Mouse (Mus musculus): Measurements from ENCODE around the gene Atxn1. TPM values are rescaled to one million over a fixed set of nuclear protein-coding genes. Genes with fewer than 3 reads are reported as not detected.

Atxn1 gene
- polyA plus RNA-seq, 1 experiment from 2014 or later, result 1.6 TPM

- Histone ChIP-seq H3K36me3 (replicated peaks) (no peaks in the 10 kb centered on the region), H3K9me3 (no peaks in the 10 kb centered on the region), H3K4me3 (no peak overlapping the region), H3K27ac (no peak overlapping the region), H3K27me3 (ENCODE audit: poor library complexity, severe bottlenecking) (no peaks in the 10 kb centered on the region), H3K4me1 (peaks cover 25% of the 10 kb centered on the region)
- no peak for DNase-seq (ENCODE audit: extremely low spot score, low spot score)
- WGBS, result 97% methylated on average over 5 of the region's 5 CpGs
These were observed 62.4 kb downstream of the Atxn1 start for GRCm38 (mm10) chr13:45902457-45902856.

- DNase-seq (ENCODE audit: extremely low spot score, low spot score), result no peak
- Histone ChIP-seq H3K9me3 (no peaks in the 10 kb centered on the region), H3K27me3 (ENCODE audit: poor library complexity, severe bottlenecking) (no peaks in the 10 kb centered on the region), H3K4me3 (no peak overlapping the region), H3K27ac (no peak overlapping the region), H3K4me1 (peaks cover 15% of the 10 kb centered on the region), H3K36me3 (replicated peaks) (no peaks in the 10 kb centered on the region)
- 91% methylated on average over 8 of the region's 8 CpGs for WGBS
These were observed 64.0 kb downstream of the Atxn1 start for GRCm38 (mm10) chr13:45900776-45901175.

DNA sequence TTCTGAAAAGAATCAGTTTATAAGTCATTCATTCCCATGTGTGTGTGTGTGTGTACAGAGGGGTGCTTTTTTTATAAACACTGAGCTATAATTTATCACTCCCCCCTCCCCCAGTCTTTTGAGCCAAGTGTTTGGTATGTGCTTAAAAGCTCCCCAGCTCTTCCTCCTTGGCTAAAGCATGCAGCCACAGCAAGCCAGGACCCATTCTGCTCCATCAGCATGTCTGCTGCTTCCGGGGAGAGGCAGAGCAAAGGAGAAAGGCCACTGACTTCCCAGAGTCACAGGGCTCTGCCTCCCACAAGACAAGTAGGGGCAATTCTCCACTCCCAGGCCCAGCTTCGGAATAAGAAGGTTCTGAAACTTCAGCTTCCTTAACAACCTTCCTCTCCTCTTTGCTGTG lies 67.2 kb downstream of the Atxn1 start:
- H3K9me3 ChIP-seq, result no peaks in the 10 kb centered on the region
- no peak overlapping the region for H3K4me3 ChIP-seq
- DNase-seq (ENCODE audit: extremely low spot score, low spot score), result no peak
- 73% methylated on average over 2 of the region's 2 CpGs for WGBS
- no peaks in the 10 kb centered on the region for H3K27me3 ChIP-seq (ENCODE audit: poor library complexity, severe bottlenecking)
- no peaks in the 10 kb centered on the region for H3K36me3 ChIP-seq (replicated peaks)
- H3K27ac ChIP-seq, result no peak overlapping the region
- H3K4me1 ChIP-seq, result peaks cover 7% of the 10 kb centered on the region; the same call in 1 of the 2 replicates

GRCm38 (mm10) chr13:45894760-45895159 lies 70.0 kb downstream of the Atxn1 start:
- Histone ChIP-seq H3K4me3 (no peak overlapping the region), H3K27ac (no peak overlapping the region), H3K4me1 (peaks cover 7% of the 10 kb centered on the region; the same call in 1 of the 2 replicates), H3K27me3 (ENCODE audit: poor library complexity, severe bottlenecking) (no peaks in the 10 kb centered on the region), H3K36me3 (replicated peaks) (no peaks in the 10 kb centered on the region), H3K9me3 (no peaks in the 10 kb centered on the region)
- 83% methylated on average over 10 of the region's 10 CpGs for WGBS
- no peak for DNase-seq (ENCODE audit: extremely low spot score, low spot score)

GRCm38 (mm10) chr13:45894234-45894633 lies 70.6 kb downstream of the Atxn1 start:
- no peak overlapping the region for H3K27ac ChIP-seq
- peaks cover 7% of the 10 kb centered on the region; the same call in 1 of the 2 replicates for H3K4me1 ChIP-seq
- 91% methylated on average over 6 of the region's 6 CpGs for WGBS
- no peaks in the 10 kb centered on the region for H3K36me3 ChIP-seq (replicated peaks)
- H3K27me3 ChIP-seq (ENCODE audit: poor library complexity, severe bottlenecking), result no peaks in the 10 kb centered on the region
- H3K4me3 ChIP-seq, result no peak overlapping the region
- H3K9me3 ChIP-seq, result no peaks in the 10 kb centered on the region
- no peak for DNase-seq (ENCODE audit: extremely low spot score, low spot score)

GRCm38 (mm10) chr13:45891073-45891472 lies 73.7 kb downstream of the Atxn1 start:
- Histone ChIP-seq H3K36me3 (replicated peaks) (no peaks in the 10 kb centered on the region), H3K4me1 (peaks cover 7% of the 10 kb centered on the region; the same call in 1 of the 2 replicates), H3K27me3 (ENCODE audit: poor library complexity, severe bottlenecking) (no peaks in the 10 kb centered on the region), H3K9me3 (no peaks in the 10 kb centered on the region), H3K4me3 (no peak overlapping the region), H3K27ac (no peak overlapping the region)
- no peak for DNase-seq (ENCODE audit: extremely low spot score, low spot score)
- WGBS, result 77% methylated on average over 2 of the region's 2 CpGs

DNA sequence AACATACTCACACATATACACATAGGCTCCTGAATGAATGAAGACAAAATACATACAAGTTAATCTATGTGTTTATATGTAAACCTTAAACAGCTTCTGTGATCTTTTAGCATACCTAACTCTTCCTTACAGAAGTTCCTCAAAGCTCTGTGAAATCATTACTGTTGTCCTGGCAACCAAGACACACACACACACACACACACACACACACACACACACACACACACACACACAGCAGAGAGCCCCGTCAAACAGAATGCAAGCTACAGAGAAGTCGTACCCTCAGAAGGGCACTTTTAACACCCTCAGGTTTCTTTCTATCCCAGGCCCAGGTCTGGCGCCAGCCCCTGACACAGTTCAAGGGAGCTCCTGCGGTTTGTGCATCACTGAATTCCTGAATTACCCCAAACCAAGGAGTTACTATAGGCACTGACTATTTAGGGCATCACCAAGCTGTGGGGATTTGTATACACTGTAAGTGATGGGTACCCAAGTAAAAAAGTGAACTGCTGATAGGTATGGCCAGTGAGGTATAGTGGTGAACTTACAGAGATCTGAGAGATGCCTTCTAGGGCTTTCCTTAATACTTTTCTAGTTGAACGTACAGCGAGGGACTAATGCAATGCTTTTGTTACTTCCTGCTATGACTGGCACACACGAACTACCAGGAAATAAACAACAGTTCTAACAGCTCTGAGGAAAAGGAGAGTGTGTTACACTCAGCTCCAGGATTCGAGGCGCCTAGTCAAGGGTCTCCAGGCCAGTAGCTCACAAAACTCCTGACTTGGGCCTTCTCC lies 75.7 kb downstream of the Atxn1 start:
- Histone ChIP-seq H3K4me3 (no peak overlapping the region), H3K9me3 (no peaks in the 10 kb centered on the region), H3K4me1 (no peaks in the 10 kb centered on the region), H3K27ac (no peak overlapping the region), H3K27me3 (ENCODE audit: poor library complexity, severe bottlenecking) (no peaks in the 10 kb centered on the region), H3K36me3 (replicated peaks) (no peaks in the 10 kb centered on the region)
- no peak for DNase-seq (ENCODE audit: extremely low spot score, low spot score)
- WGBS, result 81% methylated on average over 9 of the region's 9 CpGs

DNA sequence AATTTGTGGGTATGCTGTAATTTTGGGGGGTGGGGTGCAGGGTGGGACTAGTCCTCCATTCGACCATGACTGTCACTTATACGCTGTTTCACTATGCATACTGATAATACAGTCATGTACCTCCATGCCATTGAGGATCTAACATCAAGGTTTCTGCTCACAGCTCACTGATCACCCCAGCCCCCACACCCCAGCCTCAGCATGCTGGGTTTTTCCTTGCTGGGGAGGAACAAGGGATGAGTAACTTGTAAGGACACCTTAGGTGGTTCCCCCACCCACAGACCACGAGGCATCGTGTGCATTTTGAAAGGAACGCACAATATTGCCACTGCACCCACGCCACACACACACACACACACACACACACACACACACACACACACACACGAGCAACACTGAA lies 79.9 kb downstream of the Atxn1 start:
- Histone ChIP-seq H3K4me3 (no peak overlapping the region), H3K27ac (no peak overlapping the region), H3K27me3 (ENCODE audit: poor library complexity, severe bottlenecking) (no peaks in the 10 kb centered on the region), H3K36me3 (replicated peaks) (no peaks in the 10 kb centered on the region), H3K9me3 (no peaks in the 10 kb centered on the region), H3K4me1 (peaks cover 27% of the 10 kb centered on the region)
- 85% methylated on average over 7 of the region's 7 CpGs for WGBS
- no peak for DNase-seq (ENCODE audit: extremely low spot score, low spot score)

- H3K4me1 ChIP-seq, result peaks cover 33% of the 10 kb centered on the region
- H3K27me3 ChIP-seq (ENCODE audit: poor library complexity, severe bottlenecking), result no peaks in the 10 kb centered on the region
- 91% methylated on average over 10 of the region's 10 CpGs for WGBS
These were observed 81.0 kb downstream of the Atxn1 start for GRCm38 (mm10) chr13:45883791-45884238.

DNA sequence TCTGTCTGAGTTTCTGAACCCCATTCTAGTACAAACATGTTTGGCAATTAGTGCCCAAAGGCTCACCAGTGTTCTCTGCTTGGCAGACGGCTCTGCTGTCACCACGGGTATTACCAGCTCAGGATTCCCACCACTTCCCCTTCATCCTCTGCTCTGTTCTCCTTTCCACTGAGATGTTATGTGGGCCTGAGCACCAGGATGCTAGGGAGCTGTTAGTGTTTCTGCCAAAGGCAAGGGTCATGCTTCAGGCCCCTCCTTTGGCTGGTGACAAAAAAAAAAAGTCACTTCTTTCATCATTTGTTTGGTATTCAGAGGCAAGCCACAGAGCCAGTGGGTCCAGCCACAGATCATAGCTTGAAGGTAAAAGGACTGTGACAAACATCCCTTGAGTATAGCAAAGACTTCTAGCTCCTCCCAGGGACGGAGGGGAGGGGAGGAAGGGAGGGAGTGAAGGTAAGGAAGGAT lies 81.8 kb downstream of the Atxn1 start:
- DNase-seq (ENCODE audit: extremely low spot score, low spot score), result no peak
- peaks cover 33% of the 10 kb centered on the region for H3K4me1 ChIP-seq

More at GRCm38 (mm10) chr13:45883791-45884238, 81.0 kb downstream of the Atxn1 start:
- Histone ChIP-seq H3K27ac (no peak overlapping the region), H3K9me3 (no peaks in the 10 kb centered on the region), H3K4me3 (no peak overlapping the region), H3K36me3 (replicated peaks) (no peaks in the 10 kb centered on the region)
- no peak for DNase-seq (ENCODE audit: extremely low spot score, low spot score)

GRCm38 (mm10) chr13:45880543-45880845 lies 84.3 kb downstream of the Atxn1 start:
- no peak overlapping the region for H3K4me3 ChIP-seq
- H3K27me3 ChIP-seq (ENCODE audit: poor library complexity, severe bottlenecking), result no peaks in the 10 kb centered on the region
- H3K9me3 ChIP-seq, result no peaks in the 10 kb centered on the region
- no peak overlapping the region for H3K27ac ChIP-seq
- H3K4me1 ChIP-seq, result peaks cover 39% of the 10 kb centered on the region
- H3K36me3 ChIP-seq (replicated peaks), result no peaks in the 10 kb centered on the region
- WGBS, result 76% methylated on average over 5 of the region's 5 CpGs
- no peak for DNase-seq (ENCODE audit: extremely low spot score, low spot score)

More for the DNA sequence above, 81.8 kb downstream of the Atxn1 start:
- no peaks in the 10 kb centered on the region for H3K9me3 ChIP-seq
- 0 out of 2 replicates have a peak overlapping the region, but pooled peaks have one; percentile 11 for H3K27ac ChIP-seq
- no peak overlapping the region for H3K4me3 ChIP-seq
- H3K36me3 ChIP-seq (replicated peaks), result no peaks in the 10 kb centered on the region
- WGBS, result 63% methylated on average over 3 of the region's 3 CpGs
- H3K27me3 ChIP-seq (ENCODE audit: poor library complexity, severe bottlenecking), result no peaks in the 10 kb centered on the region

DNA sequence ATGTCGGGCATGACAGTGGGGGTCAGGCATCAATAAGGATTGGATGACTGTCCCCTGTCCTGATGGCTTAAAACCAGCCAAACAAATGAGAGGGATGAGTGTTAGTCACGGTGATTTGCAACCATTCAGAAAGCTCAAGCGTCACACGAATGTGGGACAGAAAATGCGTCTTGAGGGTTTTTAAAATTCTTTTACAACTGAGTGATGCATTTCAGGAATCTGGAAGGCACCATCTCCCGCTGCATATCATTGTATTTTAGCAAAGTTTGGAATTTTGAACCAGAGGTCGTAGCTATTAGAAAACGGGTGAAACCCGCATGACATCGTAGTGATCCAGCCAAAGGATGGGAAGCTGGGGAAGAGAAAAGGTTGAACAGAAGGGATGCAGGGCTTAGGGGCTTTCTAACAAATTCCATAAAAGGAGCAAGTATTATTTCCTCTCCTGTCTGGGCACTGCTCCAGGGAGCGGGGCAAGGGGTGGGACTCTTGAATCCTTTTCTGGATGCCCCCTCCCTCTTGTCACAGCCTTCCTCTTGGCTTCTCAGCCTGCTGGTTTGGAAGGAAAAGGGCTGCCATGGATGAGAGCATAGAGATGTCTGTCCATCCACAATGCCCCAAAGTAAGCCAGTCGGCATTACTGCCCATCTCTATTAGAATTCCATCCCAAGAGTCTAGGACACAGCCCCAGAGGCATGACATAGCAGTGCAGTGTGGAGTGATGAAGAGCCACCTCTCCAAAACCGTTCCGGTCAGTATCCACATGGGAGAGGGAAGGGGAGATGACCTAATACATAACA lies 84.9 kb downstream of the Atxn1 start:
- Histone ChIP-seq H3K4me3 (no peak overlapping the region), H3K4me1 (peaks cover 39% of the 10 kb centered on the region), H3K36me3 (replicated peaks) (no peaks in the 10 kb centered on the region), H3K27ac (no peak overlapping the region), H3K27me3 (ENCODE audit: poor library complexity, severe bottlenecking) (no peaks in the 10 kb centered on the region), H3K9me3 (no peaks in the 10 kb centered on the region)
- WGBS, result 72% methylated on average over 14 of the region's 14 CpGs
- no peak for DNase-seq (ENCODE audit: extremely low spot score, low spot score)

- DNase-seq (ENCODE audit: extremely low spot score, low spot score), result no peak
- 87% methylated on average over 5 of the region's 5 CpGs for WGBS
- Histone ChIP-seq H3K36me3 (replicated peaks) (no peaks in the 10 kb centered on the region), H3K27me3 (ENCODE audit: poor library complexity, severe bottlenecking) (no peaks in the 10 kb centered on the region), H3K4me3 (no peak overlapping the region), H3K27ac (no peak overlapping the region), H3K9me3 (no peaks in the 10 kb centered on the region), H3K4me1 (peaks cover 28% of the 10 kb centered on the region)
These were observed 87.9 kb downstream of the Atxn1 start for GRCm38 (mm10) chr13:45876939-45877338.

Data from forebrain, embryonic 10.5 days (tissue).